Mouse (Mus musculus) cerebellum, adult 18-20 months (tissue): ENCODE measurements around the gene Exoc6.

Experiments used
- DNase-seq, 2 experiments: peaks; one replicate each; pipeline ENCODE4 v3.0.0; 2021

Gene Exoc6

DNA sequence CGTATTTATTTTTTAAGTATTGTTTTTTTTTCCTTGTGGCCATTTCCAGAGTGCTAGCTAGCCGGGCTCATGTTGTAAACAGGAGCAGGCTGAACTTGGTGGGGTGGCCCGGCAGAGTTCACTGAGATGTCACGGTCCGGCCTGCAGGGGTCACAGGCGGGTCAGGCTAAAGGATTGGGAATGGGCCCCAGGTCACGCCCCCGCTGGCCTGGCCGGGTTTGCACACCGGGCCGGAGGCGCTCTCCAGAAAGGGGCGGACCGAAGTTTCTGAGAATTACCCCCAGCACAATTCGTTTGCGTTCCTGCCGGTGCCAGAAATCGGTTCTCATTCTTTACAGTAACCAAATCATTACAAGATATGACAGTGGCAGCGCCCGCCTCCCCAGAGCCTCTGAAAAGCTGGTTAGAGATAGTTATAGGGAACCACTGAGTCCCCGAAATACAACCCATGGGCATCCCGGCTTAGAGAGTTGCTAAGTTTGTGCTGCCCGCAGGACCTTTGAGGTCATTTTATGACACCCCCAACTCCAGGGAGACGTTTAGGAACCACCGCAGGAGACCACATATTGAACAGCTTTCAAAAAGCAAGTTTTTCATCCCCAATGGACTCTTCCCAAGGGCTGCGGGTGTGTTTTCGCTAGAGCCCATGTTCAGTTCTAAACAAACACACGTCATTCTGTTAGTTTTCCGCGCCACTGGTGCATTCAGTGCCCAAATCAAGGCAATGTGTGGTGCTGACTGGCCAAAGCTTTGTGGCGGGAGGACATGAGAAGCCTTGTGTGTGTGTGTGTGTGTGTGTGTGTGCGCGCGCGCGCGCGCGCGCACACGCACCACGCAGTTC is 145.8 kb downstream of the Exoc6 start:
- DNase-seq: no peak

GRCm38 (mm10) chr19:37696603-37697334 is 146.6 kb downstream of the Exoc6 start:
- no peak for DNase-seq

DNA sequence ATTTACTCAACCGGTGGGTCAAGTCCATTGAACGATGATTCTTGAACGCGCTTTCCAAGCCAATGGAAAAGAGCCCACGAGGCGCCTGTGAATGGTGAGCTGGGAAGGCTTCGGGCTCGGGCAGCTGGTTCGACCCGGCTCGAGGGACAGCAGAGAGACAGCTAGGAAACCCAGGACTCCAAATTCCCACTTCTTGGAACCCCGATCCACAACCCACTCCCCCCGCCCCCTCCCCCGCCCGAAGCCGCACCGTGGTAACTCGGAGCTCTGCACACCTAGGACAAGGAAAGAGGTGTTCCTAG is 147.1 kb downstream of the Exoc6 start:
- DNase-seq: no peak

- no peak for DNase-seq
Observed at GRCm38 (mm10) chr19:37697651-37698272, 147.5 kb downstream of the Exoc6 start, which contains the start of gene Cyp26a1. Cyp26a1 (plus strand) TSS chr19:37697798.

- DNase-seq: no peak
Observed at GRCm38 (mm10) chr19:37698273-37699160, 148.3 kb downstream of the Exoc6 start.

- no peak for DNase-seq
Observed at GRCm38 (mm10) chr19:37699711-37700110, 149.5 kb downstream of the Exoc6 start.

DNA sequence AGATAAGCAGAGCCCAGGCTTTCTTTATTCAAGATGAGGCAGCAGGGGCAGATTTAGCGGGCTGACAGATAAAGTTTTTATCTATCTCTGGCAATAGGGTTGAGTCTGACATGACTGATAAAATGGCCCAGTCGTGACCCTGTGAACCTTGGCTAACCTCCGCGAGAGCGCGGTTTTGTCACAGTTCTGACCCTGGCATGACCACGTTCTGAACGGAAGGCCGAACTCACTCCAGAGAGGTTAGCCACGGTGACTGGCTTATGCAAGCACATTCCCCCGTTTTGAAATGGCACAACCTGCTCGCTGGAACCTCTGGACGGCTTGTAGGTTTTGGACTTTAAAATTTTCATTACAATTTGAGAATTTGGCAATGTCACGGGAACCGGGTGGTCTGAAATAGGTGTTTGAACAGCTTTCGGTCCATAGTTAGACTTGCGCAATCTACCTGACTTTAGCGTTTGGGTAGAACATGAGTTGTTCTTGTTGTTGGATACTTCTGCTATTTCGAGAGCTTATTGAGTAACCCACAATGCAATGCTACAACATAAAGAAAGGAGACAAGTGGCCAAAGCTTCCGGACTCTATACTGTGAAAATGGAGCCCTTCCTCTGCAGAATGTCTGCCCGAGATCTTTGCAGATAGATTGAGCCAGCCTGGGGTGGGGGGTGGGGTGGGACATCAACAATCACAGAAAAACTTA is 152.3 kb downstream of the Exoc6 start:
- no peak for DNase-seq

- peak; percentile 21 to 45 for DNase-seq
Observed at GRCm38 (mm10) chr19:37703902-37704509, 153.8 kb downstream of the Exoc6 start.

GRCm38 (mm10) chr19:37705722-37706121 is 155.5 kb downstream of the Exoc6 start:
- DNase-seq: no peak

- no peak for DNase-seq
Observed at GRCm38 (mm10) chr19:37714681-37715080, 164.5 kb downstream of the Exoc6 start.

DNA sequence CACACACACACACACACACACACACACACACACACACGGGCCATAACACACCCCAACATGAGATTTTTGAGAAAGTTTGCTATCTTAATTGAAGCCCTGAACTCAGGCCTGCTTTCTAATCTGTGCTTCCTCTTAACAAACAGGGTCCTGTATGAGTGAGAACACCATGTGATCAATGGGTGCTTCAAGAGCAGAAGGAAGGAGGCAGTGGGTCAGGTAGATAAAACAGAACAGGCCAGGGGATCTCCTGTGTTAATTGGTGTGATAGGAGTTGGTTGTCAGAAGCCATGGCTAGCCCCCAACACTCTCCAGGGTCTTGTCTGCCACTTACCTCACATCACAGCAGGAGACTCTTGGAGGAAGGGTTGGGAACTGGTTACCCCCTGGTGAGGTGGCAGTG is 165.8 kb downstream of the Exoc6 start:
- no peak for DNase-seq

DNA sequence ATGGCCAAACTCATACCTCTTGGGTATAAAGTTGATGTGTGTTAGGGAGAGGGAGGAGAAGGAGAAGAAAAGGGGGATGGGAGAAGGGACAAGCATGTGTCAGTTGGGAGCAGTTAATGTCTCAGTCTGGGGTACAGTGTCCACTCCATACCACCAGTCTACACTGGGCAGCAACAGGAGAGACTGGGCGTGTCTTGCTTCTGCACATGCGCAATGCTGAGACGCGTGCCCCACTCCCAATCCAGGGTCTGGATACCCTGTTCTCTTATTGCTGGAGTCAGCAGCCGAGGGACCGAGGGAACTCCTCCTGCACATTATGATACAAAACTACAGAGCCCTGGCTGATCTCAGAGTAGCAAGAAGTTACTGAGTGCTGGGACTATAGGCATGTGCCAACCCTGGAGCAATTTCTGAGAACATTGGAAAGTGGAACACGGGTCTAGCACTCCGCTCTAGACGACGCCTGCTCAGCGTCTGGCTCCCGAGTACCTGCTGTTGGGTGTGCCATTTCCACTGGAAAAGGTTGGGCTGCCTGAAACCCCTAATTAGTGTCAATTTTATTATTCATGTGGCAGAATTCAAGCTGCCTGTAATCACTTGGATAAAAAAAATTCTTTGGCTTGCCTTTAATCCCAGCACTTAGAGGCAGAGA is 166.4 kb downstream of the Exoc6 start:
- no peak for DNase-seq

GRCm38 (mm10) chr19:37719166-37719565 is 168.9 kb downstream of the Exoc6 start:
- DNase-seq: no peak

DNA sequence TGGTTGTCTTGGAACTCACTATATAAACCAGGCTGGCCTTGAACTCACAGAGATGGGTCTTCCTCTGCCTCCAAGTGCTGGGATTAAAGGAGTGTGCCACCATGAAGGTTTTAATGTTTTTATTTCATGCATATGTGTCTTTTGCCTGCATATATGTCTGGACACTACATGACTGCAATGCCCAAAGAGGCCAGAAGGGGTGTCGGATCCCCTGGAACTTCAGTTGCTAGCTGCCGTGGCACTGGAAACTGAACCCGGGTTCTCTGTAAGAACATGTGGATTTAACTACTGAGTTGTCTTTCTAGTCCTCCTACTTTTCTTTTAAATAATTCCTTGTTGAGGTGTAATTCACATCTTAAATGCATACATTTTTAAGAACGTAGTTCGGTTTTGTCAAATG is 174.4 kb downstream of the Exoc6 start:
- no peak for DNase-seq

DNA sequence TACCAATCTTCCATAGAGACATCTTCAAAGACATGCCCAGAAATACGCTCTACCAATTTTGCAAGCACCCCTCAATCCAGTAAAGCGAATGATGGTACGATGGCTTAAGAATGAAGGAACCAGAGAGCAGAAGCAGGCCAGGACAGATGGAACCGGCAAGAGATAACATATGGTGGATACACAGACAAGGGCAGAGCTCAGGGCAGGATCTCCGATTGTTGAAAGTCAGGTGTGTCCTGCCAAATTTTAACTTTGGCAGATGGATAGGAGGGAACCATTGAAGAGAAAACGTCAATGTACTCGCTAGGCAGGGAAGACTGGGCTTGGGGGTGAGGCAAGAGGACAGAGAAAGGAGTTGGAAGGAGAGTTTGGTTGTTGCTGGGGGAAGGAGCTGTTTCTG is 176.4 kb downstream of the Exoc6 start:
- DNase-seq: peak in 1 of 2 experiments; percentile 11

GRCm38 (mm10) chr19:37727366-37727765 is 177.1 kb downstream of the Exoc6 start:
- no peak for DNase-seq
